Mouse (Mus musculus): ENCODE data around the gene Lin54. TPM values are rescaled to one million over a fixed set of nuclear protein-coding genes. Genes with fewer than 3 reads are reported as not detected.
A peak's percentile ranks its signal among the peaks of the same experiment; 100 is the strongest.

Lin54 gene
- 10 to 100 TPM; 15.1 to 18.8 TPM for total RNA-seq (2021)
- long read RNA-seq, full-length matches to known transcripts: 4 of 5 reads
- long read RNA-seq, partial matches to known transcripts: 0 of 5 reads
- long read RNA-seq, other reads (novel, unspliced or antisense): 1 of 5 reads

- peak; percentile 83 to 89 for DNase-seq (ENCODE audit: low spot score in 2 of 2)
Measured at GRCm38 (mm10) chr5:100500458-100500961, at the start of gene Lin54. Gene Lin54, minus strand, starts transcription at chr5:100500639.

GRCm38 (mm10) chr5:100550151-100550550, 49.7 kb upstream of the Lin54 start:
- no peak for DNase-seq (ENCODE audit: low spot score in 2 of 2)

GRCm38 (mm10) chr5:100549311-100549710, 48.9 kb upstream of the Lin54 start:
- no peak for DNase-seq (ENCODE audit: low spot score in 2 of 2)

- DNase-seq (ENCODE audit: low spot score in 2 of 2): no peak
Measured at GRCm38 (mm10) chr5:100548236-100548635, 47.8 kb upstream of the Lin54 start.

- no peak for DNase-seq (ENCODE audit: low spot score in 2 of 2)
Measured at GRCm38 (mm10) chr5:100546294-100547080, 46.0 kb upstream of the Lin54 start.

- DNase-seq (ENCODE audit: low spot score in 2 of 2): peak in 1 of 2 experiments; percentile 32
Measured at GRCm38 (mm10) chr5:100536638-100537037, 36.2 kb upstream of the Lin54 start.

- DNase-seq (ENCODE audit: low spot score in 2 of 2): no peak
Measured at GRCm38 (mm10) chr5:100535826-100536225, 35.4 kb upstream of the Lin54 start.

- no peak for DNase-seq (ENCODE audit: low spot score in 2 of 2)
Measured at GRCm38 (mm10) chr5:100526164-100526563, 25.7 kb upstream of the Lin54 start.

- DNase-seq (ENCODE audit: low spot score in 2 of 2): no peak
Measured at GRCm38 (mm10) chr5:100525620-100526019, 25.2 kb upstream of the Lin54 start.

GRCm38 (mm10) chr5:100524921-100525320, 24.5 kb upstream of the Lin54 start:
- DNase-seq (ENCODE audit: low spot score in 2 of 2): no peak

GRCm38 (mm10) chr5:100523331-100523730, 22.9 kb upstream of the Lin54 start:
- DNase-seq (ENCODE audit: low spot score in 2 of 2): no peak

GRCm38 (mm10) chr5:100520223-100520622, 19.8 kb upstream of the Lin54 start:
- DNase-seq (ENCODE audit: low spot score in 2 of 2): no peak

GRCm38 (mm10) chr5:100519027-100519411, 18.6 kb upstream of the Lin54 start:
- no peak for DNase-seq (ENCODE audit: low spot score in 2 of 2)

GRCm38 (mm10) chr5:100518049-100519026, 17.9 kb upstream of the Lin54 start, which contains the start of gene Cops4:
Gene Cops4, plus strand, starts transcription at chr5:100518309.
- DNase-seq (ENCODE audit: low spot score in 2 of 2): peak; percentile 92 to 95

GRCm38 (mm10) chr5:100512576-100512975, 12.1 kb upstream of the Lin54 start:
- no peak for DNase-seq (ENCODE audit: low spot score in 2 of 2)

- DNase-seq (ENCODE audit: low spot score in 2 of 2): no peak
Measured at GRCm38 (mm10) chr5:100509247-100509646, 8.8 kb upstream of the Lin54 start.

GRCm38 (mm10) chr5:100501267-100501666, 828 bp upstream of the Lin54 start:
- DNase-seq (ENCODE audit: low spot score in 2 of 2): no peak

- peak; percentile 48 to 57 for DNase-seq (ENCODE audit: low spot score in 2 of 2)
Measured at GRCm38 (mm10) chr5:100499831-100500304, 571 bp downstream of the Lin54 start.

GRCm38 (mm10) chr5:100499243-100499642, 1.2 kb downstream of the Lin54 start:
- no peak for DNase-seq (ENCODE audit: low spot score in 2 of 2)

- peak; percentile 70 to 76 for DNase-seq (ENCODE audit: low spot score in 2 of 2)
Measured at GRCm38 (mm10) chr5:100498436-100499180, 1.8 kb downstream of the Lin54 start.

Data from layer of hippocampus, postnatal 10 days (tissue).